Mouse (Mus musculus): ENCODE measurements around the gene Olfr328. TPM values are rescaled to one million over a fixed set of nuclear protein-coding genes. Genes with fewer than 3 reads are reported as not detected.

Gene Olfr328
- polyA plus RNA-seq (2017; shearing (Covaris generic)), result not detected

DNA sequence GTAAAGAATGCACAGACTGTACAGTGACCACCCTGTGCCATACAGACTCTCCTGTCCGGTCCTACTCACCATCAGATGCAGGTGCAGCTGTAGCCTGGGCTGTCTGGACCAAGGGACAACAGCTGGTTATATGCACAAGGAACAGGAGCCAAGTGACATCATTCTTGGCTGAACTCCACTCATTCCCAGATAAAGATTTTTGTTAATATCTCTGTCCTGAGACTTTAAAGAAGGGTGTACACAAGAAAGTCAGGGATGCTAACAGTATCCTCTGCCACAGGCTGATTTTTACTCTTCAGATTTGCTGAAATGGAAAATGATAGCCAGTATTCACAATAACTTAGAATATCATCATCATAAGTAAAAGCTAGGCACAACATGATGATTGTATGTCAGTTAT, at the start of gene Olfr328:
TSS of gene Olfr328 (minus strand) at position 101 of the 400 bp plus-strand sequence.

DNA sequence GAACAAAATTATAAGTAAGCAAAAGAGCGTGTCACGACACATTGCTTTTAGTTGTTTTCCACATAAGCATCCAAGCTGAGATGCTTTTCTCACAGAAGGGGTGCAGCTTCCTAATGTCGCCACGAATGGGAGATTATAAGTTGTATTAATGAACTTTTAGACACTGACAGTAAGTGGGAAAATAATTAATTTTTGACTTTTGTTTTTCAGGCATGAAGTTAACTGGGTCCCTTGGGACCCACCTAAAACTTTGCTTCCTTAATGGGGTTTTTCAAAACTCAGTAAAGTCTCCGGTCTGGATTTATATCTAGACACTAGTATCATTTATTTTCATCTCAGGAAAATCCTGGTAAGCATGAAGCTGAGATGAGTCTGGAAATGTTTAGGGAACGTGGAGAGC, 39.4 kb upstream of the Olfr328 start, which contains the start of gene Olfr324:
TSS of gene Olfr324 (plus strand) at position 301 of the 400 bp plus-strand sequence.

DNA sequence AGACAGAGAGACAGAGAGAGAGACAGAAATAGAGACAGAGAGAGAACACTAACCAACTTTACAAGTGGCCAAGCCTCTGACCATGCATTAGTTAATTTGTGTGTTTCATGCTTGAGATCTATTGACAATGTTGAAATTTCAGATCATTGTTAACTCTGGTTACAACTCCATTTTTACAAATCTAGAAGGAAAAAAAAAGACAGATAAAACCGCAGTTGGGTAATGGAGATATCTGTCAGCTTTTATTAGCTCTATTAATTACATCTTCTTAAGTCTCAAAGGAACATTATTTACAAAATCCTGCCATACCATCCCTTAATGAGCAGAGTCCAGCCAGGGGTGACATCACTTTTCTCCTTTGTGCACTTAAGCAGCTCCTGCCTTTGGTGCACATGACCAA, 22.0 kb upstream of the Olfr328 start, which contains the start of gene Olfr325:
TSS of gene Olfr325 (plus strand) at position 301 of the 400 bp plus-strand sequence.

DNA sequence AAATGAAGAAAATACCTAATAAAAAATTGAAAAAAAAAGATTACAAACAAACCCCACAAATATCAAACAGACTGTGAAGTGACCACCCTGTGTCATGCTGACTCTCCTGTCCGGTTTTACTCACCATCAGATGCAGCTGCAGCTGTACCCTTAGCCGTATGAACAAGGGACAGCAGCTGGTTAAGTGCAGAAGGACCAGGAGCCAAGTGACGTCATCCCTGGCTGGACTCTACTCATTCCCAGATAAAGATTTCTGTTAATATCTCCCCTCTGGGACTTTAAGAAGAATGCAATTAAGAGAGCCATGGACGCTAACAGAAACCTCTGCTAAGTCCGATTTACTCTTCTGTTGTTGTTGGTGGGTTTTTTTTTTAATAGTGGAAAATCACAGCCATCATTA, 15.0 kb upstream of the Olfr328 start, which contains the start of gene Olfr224:
TSS of gene Olfr224 (minus strand) at position 149 of the 400 bp plus-strand sequence.

DNA sequence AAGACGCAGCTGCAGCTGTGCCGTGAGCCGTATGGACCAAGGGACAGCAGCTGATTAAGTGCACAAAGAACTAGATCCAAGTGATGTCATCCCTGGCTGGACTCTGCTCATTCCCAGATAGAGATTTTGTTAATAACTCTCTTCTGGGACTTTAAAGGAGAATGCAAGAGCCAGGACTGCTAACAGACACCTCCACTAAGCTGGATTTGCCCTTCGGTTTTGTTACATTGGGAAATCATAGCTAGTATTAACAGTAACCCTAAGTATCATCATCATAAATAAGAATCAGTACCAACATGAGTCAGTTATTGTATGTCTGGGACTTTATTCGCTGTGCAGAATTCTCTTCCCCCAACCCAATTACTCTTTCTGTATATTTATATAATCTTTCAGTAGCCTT, 9.1 kb downstream of the Olfr328 start, which contains the start of gene Olfr329-ps:
TSS of gene Olfr329-ps (minus strand) at position 101 of the 400 bp plus-strand sequence.

DNA sequence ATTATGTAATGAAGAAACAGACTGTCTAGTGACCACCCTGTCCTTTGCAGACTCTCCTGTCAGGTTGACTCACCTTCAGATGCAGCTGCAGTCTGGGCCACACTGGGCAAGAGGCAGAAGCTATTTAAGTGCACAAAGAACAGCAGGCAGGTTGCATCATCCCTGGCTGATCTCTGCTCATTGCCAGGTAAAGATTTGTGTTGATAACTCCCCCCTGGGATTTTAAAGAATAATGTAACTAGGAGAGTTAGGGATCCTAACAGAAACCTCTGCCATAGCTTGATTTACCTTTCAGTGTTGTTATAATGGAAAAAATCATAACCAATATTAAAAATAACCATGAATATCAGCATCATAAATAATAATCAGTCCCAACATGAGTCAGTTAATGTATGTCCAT, 20.7 kb downstream of the Olfr328 start, which contains the start of gene Olfr330:
TSS of gene Olfr330 (minus strand) at position 101 of the 400 bp plus-strand sequence.

DNA sequence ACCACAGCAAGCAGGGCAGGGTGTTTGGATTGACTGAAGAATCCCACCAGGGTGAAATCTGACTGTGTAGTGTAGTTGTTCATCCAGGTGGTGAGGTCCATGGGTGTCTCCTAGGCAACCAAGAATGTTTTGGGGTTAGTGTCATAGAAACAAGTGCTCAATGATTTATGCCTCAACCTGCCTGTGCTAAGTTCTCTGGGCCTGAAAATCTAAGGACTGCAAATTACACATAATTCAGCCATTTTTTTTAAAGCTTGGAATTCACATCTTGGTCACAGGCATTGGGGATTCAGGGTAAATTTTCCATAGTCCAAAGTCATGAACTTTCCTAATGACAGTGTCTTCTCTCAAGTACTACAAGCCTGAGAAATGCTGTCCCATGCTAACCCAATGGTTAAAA, 53.0 kb downstream of the Olfr328 start, which contains the start of gene Olfr331:
TSS of gene Olfr331 (minus strand) at position 101 of the 400 bp plus-strand sequence.

Other genes with a start within 250 kb of the Olfr328 start
- gene Zfp692, start 248.6 kb downstream of the Olfr328 start, polyA plus RNA-seq (2017; shearing (Covaris generic)), result 51.1 TPM
- 44.2 TPM for gene Zfp672, start 225.3 kb downstream of the Olfr328 start, polyA plus RNA-seq (2017; shearing (Covaris generic))
- gene Sh3bp5l, start 224.9 kb downstream of the Olfr328 start, polyA plus RNA-seq (2017; shearing (Covaris generic)), result 21.6 TPM
- not detected for gene Lypd8, start 176.6 kb downstream of the Olfr328 start, polyA plus RNA-seq (2017; shearing (Covaris generic))
- gene 1810065E05Rik, start 134.5 kb downstream of the Olfr328 start, polyA plus RNA-seq (2017; shearing (Covaris generic)), result not detected
- gene Gm12253, start 123.1 kb downstream of the Olfr328 start, polyA plus RNA-seq (2017; shearing (Covaris generic)), result 0.13 TPM
- not detected for gene Lypd9, start 102.7 kb downstream of the Olfr328 start, polyA plus RNA-seq (2017; shearing (Covaris generic))
- gene Olfr30, start 93.4 kb downstream of the Olfr328 start, polyA plus RNA-seq (2017; shearing (Covaris generic)), result not detected
- gene Olfr332, start 63.1 kb downstream of the Olfr328 start, polyA plus RNA-seq (2017; shearing (Covaris generic)), result not detected
- gene Olfr331, start 53.1 kb downstream of the Olfr328 start, polyA plus RNA-seq (2017; shearing (Covaris generic)), result not detected
- 0.17 TPM for gene Olfr330, start 20.8 kb downstream of the Olfr328 start, polyA plus RNA-seq (2017; shearing (Covaris generic))
- not detected for gene Olfr329-ps, start 9.2 kb downstream of the Olfr328 start, polyA plus RNA-seq (2017; shearing (Covaris generic))
- not detected for gene Olfr224, start 14.9 kb upstream of the Olfr328 start, polyA plus RNA-seq (2017; shearing (Covaris generic))
- gene Olfr325, start 22.1 kb upstream of the Olfr328 start, polyA plus RNA-seq (2017; shearing (Covaris generic)), result not detected
- not detected for gene Olfr324, start 39.5 kb upstream of the Olfr328 start, polyA plus RNA-seq (2017; shearing (Covaris generic))
- gene 2210407C18Rik, start 60.4 kb upstream of the Olfr328 start, polyA plus RNA-seq (2017; shearing (Covaris generic)), result not detected
- not detected for gene Olfr323, start 74.9 kb upstream of the Olfr328 start, polyA plus RNA-seq (2017; shearing (Covaris generic))
- not detected for gene Trim58, start 84.8 kb upstream of the Olfr328 start, polyA plus RNA-seq (2017; shearing (Covaris generic))
- gene Olfr322, start 103.1 kb upstream of the Olfr328 start, polyA plus RNA-seq (2017; shearing (Covaris generic)), result not detected
- not detected for gene Olfr320, start 125.5 kb upstream of the Olfr328 start, polyA plus RNA-seq (2017; shearing (Covaris generic))
- gene Olfr319, start 143.5 kb upstream of the Olfr328 start, polyA plus RNA-seq (2017; shearing (Covaris generic)), result not detected
- not detected for gene Olfr318, start 168.4 kb upstream of the Olfr328 start, polyA plus RNA-seq (2017; shearing (Covaris generic))
- not detected for gene Olfr317, start 183.6 kb upstream of the Olfr328 start, polyA plus RNA-seq (2017; shearing (Covaris generic))
- gene Olfr316, start 197.1 kb upstream of the Olfr328 start, polyA plus RNA-seq (2017; shearing (Covaris generic)), result not detected
- not detected for gene Olfr315, start 217.6 kb upstream of the Olfr328 start, polyA plus RNA-seq (2017; shearing (Covaris generic))
- not detected for gene Olfr314, start 227.3 kb upstream of the Olfr328 start, polyA plus RNA-seq (2017; shearing (Covaris generic))
- gene Fam183b, start 246.3 kb upstream of the Olfr328 start, polyA plus RNA-seq (2017; shearing (Covaris generic)), result 0.66 TPM

All from CD4-positive, CD25-positive, alpha-beta regulatory T cell (primary cell).